Mouse (Mus musculus) myocyte (in vitro differentiated cells): Measurements from ENCODE around the gene Phb2. TPM values are rescaled to one million over a fixed set of nuclear protein-coding genes. Genes with fewer than 3 reads are reported as not detected.

Experiments
- H3K27me3 ChIP-seq: one replicate; pipeline ENCODE4 v1.6.1; 2011; ENCODE audit not compliant: control insufficient read depth, insufficient read depth, insufficient read length
- H3K36me3 ChIP-seq: one replicate; pipeline ENCODE4 v1.6.1; 2011; ENCODE audit not compliant: control insufficient read depth, insufficient read depth
- H3K4me2 ChIP-seq: one replicate; pipeline ENCODE4 v1.6.1; 2011; ENCODE audit warnings: low read depth, control low read depth
- H3K4me3 ChIP-seq: one replicate; pipeline ENCODE4 v1.5.1; 2011; ENCODE audit warnings: mild to moderate bottlenecking, control low read depth, moderate library complexity
- H3K79me2 ChIP-seq: one replicate; pipeline ENCODE4 v1.6.1; 2011; ENCODE audit not compliant: control insufficient read depth, insufficient read depth
- H3ac ChIP-seq: one replicate; pipeline ENCODE4 v1.6.1; 2011; ENCODE audit not compliant: control insufficient read depth, insufficient read length
- CEBPB ChIP-seq: IDR thresholded peaks from 2 replicates; pipeline ENCODE4 v1.6.1; 2011; ENCODE audit warnings: mild to moderate bottlenecking, moderate library complexity; ENCODE audit not compliant: poor library complexity, insufficient read depth, severe bottlenecking
- E2F4 ChIP-seq: IDR thresholded peaks from one replicate; pipeline ENCODE4 v1.6.1; 2011; ENCODE audit warnings: mild to moderate bottlenecking, control low read depth, moderate library complexity; ENCODE audit not compliant: insufficient read depth
- MAX ChIP-seq: IDR thresholded peaks from one replicate; pipeline ENCODE4 v1.6.1; 2011; ENCODE audit warnings: low read depth, mild to moderate bottlenecking, control low read depth
- MYOD1 ChIP-seq, 3 experiments: IDR thresholded peaks; one replicate each; pipeline ENCODE4 v1.6.1; 2011; ENCODE audit warnings: control low read depth in 2 of 3, low read depth in 2 of 3, mild to moderate bottlenecking in 2 of 3, moderate library complexity in 1 of 3; ENCODE audit not compliant: insufficient read length in 2 of 3, control insufficient read depth in 1 of 3
- MYOG ChIP-seq, 3 experiments: IDR thresholded peaks; one replicate each; pipeline ENCODE4 v1.6.1; 2011; ENCODE audit warnings: control low read depth in 2 of 3, low read depth in 2 of 3, mild to moderate bottlenecking in 2 of 3; ENCODE audit not compliant: insufficient read length in 2 of 3, control insufficient read depth in 1 of 3, insufficient read depth in 1 of 3
- POLR2A ChIP-seq: IDR thresholded peaks from one replicate; pipeline ENCODE4 v1.6.1; 2011; ENCODE audit warnings: low read depth, mild to moderate bottlenecking, control low read depth, moderate library complexity; ENCODE audit not compliant: insufficient read length
- POLR2AphosphoS2 ChIP-seq: IDR thresholded peaks from one replicate; pipeline ENCODE4 v1.6.1; 2011; ENCODE audit warnings: low read depth, control low read depth; ENCODE audit not compliant: insufficient read length
- REST ChIP-seq: IDR thresholded peaks from one replicate; pipeline ENCODE4 v1.6.1; 2011; ENCODE audit warnings: mild to moderate bottlenecking, control low read depth, moderate library complexity; ENCODE audit not compliant: insufficient read depth, insufficient read length
- SRF ChIP-seq: IDR thresholded peaks from one replicate; pipeline ENCODE4 v1.6.1; 2011; ENCODE audit warnings: low read depth; ENCODE audit not compliant: control insufficient read depth, insufficient read length
- TCF12 ChIP-seq: IDR thresholded peaks from one replicate; pipeline ENCODE4 v1.6.1; 2011; ENCODE audit warnings: mild to moderate bottlenecking, control low read depth; ENCODE audit not compliant: poor library complexity, insufficient read depth, severe bottlenecking
- TCF3 ChIP-seq: IDR thresholded peaks from one replicate; pipeline ENCODE4 v1.6.1; 2011; ENCODE audit warnings: low read depth, control low read depth; ENCODE audit not compliant: insufficient read length
- USF1 ChIP-seq: IDR thresholded peaks from one replicate; pipeline ENCODE4 v1.6.1; 2011; ENCODE audit warnings: low read depth, mild to moderate bottlenecking, control low read depth, moderate library complexity
- polyA plus RNA-seq: library from polyadenylated mRNA; unstranded; fragments of >200 nt; fragmentation: generic; extraction: Trizol; gene quantifications from one replicate; pipeline ENCODE4 v1.2.1, GENCODE M21; 2012; ENCODE audit warnings: missing spikeins

Phb2 gene
- polyA plus RNA-seq, 1 experiment: 339 TPM

DNA sequence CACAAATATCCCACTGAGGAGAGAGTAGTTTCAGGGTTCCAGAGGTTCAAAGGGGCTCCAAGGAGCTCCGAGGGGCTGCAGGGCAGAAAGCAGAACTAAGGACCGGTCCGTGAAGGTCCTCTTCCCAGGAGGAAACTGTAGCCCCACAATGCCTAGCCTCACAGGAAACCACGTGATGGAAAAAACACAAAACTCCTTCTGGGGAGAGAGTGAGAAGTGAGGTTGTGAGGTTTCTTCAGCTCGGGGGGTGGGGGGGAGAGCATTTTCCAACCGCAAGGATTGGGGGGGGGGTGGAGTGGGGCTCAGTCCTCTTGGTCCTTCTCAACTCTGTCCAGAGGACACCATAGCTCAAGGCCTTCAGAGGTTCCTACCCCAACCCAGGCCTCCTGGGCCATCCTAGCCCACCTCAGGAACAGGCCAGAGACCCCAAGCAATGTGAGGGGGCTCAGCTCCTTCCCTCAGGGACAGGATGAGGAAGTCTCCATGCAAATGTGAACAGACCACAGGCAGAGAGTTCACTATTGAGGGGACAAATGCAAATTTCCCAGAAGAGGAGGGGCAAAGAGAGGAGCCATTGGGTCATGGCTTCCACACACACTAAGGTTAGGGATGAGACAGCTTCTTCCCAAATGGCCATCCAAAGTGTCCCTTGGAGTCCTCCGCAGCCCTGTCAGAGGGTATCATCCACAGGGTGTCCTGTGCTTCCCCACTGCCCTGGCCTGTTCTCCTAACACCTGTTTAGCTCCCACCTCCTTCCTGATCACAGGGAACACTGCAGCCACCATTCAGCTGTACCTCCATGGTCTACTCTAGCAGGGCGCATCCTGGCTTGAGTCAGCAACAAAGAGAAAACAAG is 17.9 kb downstream of the Phb2 start:
- Histone ChIP-seq H3K27me3 (no peaks in the 10 kb centered on the region), H3K4me2 (no peak overlapping the region), H3K4me3 (no peak overlapping the region), H3ac (no peak overlapping the region), H3K36me3 (no peaks in the 10 kb centered on the region), H3K79me2 (no peaks in the 10 kb centered on the region)
- TF ChIP-seq TCF3 (no peak), E2F4 (no peak), MYOD1 (IDR thresholded peaks at IDR 0.05; ENCODE audit: control insufficient read depth in 1 of 3, insufficient read length in 2 of 3, low read depth in 2 of 3) (no peak), SRF (no peak), REST (no peak)

DNA sequence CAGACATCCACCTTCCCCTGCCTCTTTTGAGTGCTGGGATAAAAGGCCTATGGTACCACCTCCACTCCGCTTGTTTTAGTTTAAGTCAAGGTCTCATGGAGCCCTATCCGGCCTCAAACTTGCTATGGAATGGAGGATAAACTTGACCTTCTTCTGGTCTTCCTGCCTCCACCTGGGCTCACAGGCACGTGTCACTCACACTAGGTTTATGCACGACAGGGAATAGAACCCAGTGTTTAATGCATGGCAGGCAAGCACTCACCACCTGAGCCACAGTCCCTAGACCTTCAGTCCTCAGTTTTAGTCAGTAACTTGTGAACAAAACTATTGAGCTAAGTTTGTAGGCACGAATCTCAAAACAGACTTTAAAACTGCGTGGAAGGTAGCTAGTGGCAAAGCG is 18.9 kb downstream of the Phb2 start:
- H3K36me3 ChIP-seq: no peaks in the 10 kb centered on the region
- H3K79me2 ChIP-seq: no peaks in the 10 kb centered on the region
- no peaks in the 10 kb centered on the region for H3K27me3 ChIP-seq
- H3K4me3 ChIP-seq: no peak overlapping the region
- H3K4me2 ChIP-seq: no peak overlapping the region
- TF ChIP-seq USF1 (no peak), E2F4 (no peak), POLR2A (no peak), SRF (no peak), CEBPB (no peak), MAX (no peak), REST (no peak)
- no peak overlapping the region for H3ac ChIP-seq

DNA sequence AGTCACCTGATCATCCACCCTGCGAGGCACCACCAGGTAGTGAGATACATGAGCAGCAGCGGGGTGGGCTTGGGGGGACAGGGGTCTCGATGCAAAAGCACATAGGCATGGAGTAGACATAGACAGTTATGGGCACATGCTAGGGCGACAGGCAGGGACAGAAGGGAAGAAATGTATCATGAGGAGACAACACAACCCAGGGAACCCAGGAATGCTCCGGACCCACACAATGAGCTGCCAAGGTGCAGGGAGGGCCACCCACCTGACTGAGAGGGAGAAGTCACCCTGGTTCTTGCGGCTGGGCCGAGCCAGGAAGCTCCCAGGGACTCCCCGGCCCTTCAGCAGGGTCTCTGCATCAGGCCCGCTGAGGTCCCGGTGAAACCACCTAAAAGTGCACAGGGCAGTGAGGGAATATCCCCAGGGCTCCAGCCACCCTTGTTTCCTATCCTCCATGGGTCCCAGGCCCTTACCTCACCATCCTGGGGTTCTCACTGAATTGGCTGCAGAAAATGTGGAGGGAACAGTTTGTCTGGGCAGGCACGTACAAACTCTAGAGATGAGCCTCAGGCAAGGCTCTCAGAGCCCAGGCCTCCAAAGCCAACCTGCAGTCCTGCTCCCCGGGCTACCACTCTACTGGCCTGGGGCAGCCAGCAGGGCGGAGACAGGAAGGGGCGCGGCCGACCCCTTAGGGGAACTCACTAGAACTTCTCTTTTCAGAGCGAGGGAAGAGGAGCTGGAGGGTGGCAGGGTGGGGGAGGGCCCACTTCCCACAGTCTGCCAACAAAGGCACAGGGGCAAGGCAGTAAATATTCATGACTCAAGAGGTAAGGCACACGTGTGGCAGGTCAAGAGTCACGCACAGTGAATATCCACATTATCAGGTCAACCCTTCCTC is 20.6 kb downstream of the Phb2 start:
- H3ac ChIP-seq: no peak overlapping the region
- H3K4me3 ChIP-seq: no peak overlapping the region
- H3K4me2 ChIP-seq: no peak overlapping the region
- no peaks in the 10 kb centered on the region for H3K79me2 ChIP-seq
- H3K36me3 ChIP-seq: no peaks in the 10 kb centered on the region
- no peak for TF ChIP-seq MYOG (IDR thresholded peaks at IDR 0.05; ENCODE audit: control insufficient read depth in 1 of 3, insufficient read depth in 1 of 3, insufficient read length in 2 of 3, low read depth in 2 of 3)
- H3K27me3 ChIP-seq: no peaks in the 10 kb centered on the region

DNA sequence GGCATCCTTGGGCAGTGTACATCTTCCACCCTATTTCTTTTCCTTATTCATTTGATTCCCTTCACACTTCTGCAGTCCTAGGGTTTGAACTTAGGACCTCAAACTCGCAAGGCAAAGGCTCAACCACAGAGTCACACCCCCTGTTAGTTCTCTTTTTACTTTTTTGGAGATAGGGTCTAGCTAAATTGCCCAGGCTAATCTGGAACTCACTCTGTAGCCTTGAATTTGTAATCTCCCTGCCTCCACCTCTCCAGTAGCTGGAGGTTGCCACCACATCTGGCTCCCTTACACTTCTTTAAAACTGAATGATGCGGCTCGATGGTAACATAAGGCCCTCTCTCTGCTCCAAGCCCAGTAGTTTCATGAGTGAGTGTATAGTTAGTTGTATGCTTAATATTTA is 22.3 kb downstream of the Phb2 start:
- no peak for TF ChIP-seq MYOG (IDR thresholded peaks at IDR 0.05; ENCODE audit: control insufficient read depth in 1 of 3, insufficient read depth in 1 of 3, insufficient read length in 2 of 3, low read depth in 2 of 3)
- TF ChIP-seq E2F4: no peak
- no peak for TF ChIP-seq SRF
- TF ChIP-seq REST: no peak
- no peak for TF ChIP-seq POLR2AphosphoS2
- no peak for TF ChIP-seq TCF12
- TF ChIP-seq TCF3: no peak
- TF ChIP-seq MAX: no peak
- TF ChIP-seq CEBPB: no peak
- no peak for TF ChIP-seq MYOD1 (IDR thresholded peaks at IDR 0.05; ENCODE audit: control insufficient read depth in 1 of 3, insufficient read length in 2 of 3, low read depth in 2 of 3)
- no peak for TF ChIP-seq POLR2A
- TF ChIP-seq USF1: no peak
- no peaks in the 10 kb centered on the region for H3K27me3 ChIP-seq
- no peaks in the 10 kb centered on the region for H3K79me2 ChIP-seq
- no peak overlapping the region for H3K4me3 ChIP-seq
- H3K4me2 ChIP-seq: no peak overlapping the region
- H3ac ChIP-seq: no peak overlapping the region
- no peaks in the 10 kb centered on the region for H3K36me3 ChIP-seq

DNA sequence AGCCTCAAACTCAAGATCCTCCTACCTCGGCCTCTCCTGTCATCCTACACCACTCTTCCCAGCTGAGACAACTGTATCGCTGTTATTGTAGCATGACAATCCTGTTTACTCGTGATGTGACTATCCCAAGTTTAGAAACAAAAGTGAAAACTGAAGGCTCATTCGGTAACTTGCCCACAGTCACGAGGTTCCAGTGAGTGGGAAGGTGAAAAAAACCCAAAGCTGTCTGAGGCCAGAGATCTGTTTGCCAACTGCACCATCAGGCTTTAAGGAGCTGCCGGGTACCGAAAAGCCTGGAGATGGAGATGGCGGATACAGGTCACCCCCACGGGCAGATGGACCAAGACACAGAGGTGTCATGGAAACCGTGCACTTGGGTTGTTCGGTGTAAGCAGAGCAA is 24.9 kb downstream of the Phb2 start:
- no peaks in the 10 kb centered on the region for H3K79me2 ChIP-seq
- H3ac ChIP-seq: no peak overlapping the region
- H3K4me3 ChIP-seq: no peak overlapping the region
- TF ChIP-seq MYOD1 (IDR thresholded peaks at IDR 0.05; ENCODE audit: control insufficient read depth in 1 of 3, insufficient read length in 2 of 3, low read depth in 2 of 3) (no peak), E2F4 (no peak), POLR2AphosphoS2 (no peak), SRF (no peak), USF1 (no peak), TCF12 (no peak), CEBPB (no peak), MAX (no peak), POLR2A (no peak), REST (no peak), TCF3 (no peak), MYOG (IDR thresholded peaks at IDR 0.05; ENCODE audit: control insufficient read depth in 1 of 3, insufficient read depth in 1 of 3, insufficient read length in 2 of 3, low read depth in 2 of 3) (no peak)
- H3K27me3 ChIP-seq: no peaks in the 10 kb centered on the region
- H3K36me3 ChIP-seq: no peaks in the 10 kb centered on the region
- H3K4me2 ChIP-seq: no peak overlapping the region
